Mouse (Mus musculus) embryonic fibroblast, embryonic 13.5 days (primary cell): ENCODE measurements around the gene Cbr3.

Experiments
- CTCF ChIP-seq: IDR thresholded peaks from 2 replicates; pipeline ENCODE4 v1.5.1; 2011; ENCODE audit warnings: mild to moderate bottlenecking, control low read depth, low read length, moderate library complexity, borderline replicate concordance; ENCODE audit not compliant: insufficient read depth
- POLR2A ChIP-seq: IDR thresholded peaks from 2 replicates; pipeline ENCODE4 v1.6.1; 2011; ENCODE audit warnings: low read depth, mild to moderate bottlenecking, control low read depth, low read length, moderate library complexity

- TF ChIP-seq POLR2A (no peak), CTCF (no peak)
These were observed 32.8 kb downstream of the Cbr3 start for GRCm38 (mm10) chr16:93715826-93716225.
